Mouse (Mus musculus) myocyte (in vitro differentiated cells): Measurements from ENCODE around the gene Itsn1. TPM values are rescaled to one million over a fixed set of nuclear protein-coding genes. Genes with fewer than 3 reads are reported as not detected.

Source experiments
- H3K27me3 ChIP-seq: one replicate; pipeline ENCODE4 v1.6.1; 2011; ENCODE audit not compliant: control insufficient read depth, insufficient read depth, insufficient read length
- H3K36me3 ChIP-seq: one replicate; pipeline ENCODE4 v1.6.1; 2011; ENCODE audit not compliant: control insufficient read depth, insufficient read depth
- H3K4me2 ChIP-seq: one replicate; pipeline ENCODE4 v1.6.1; 2011; ENCODE audit warnings: low read depth, control low read depth
- H3K4me3 ChIP-seq: one replicate; pipeline ENCODE4 v1.5.1; 2011; ENCODE audit warnings: mild to moderate bottlenecking, control low read depth, moderate library complexity
- H3K79me2 ChIP-seq: one replicate; pipeline ENCODE4 v1.6.1; 2011; ENCODE audit not compliant: control insufficient read depth, insufficient read depth
- H3ac ChIP-seq: one replicate; pipeline ENCODE4 v1.6.1; 2011; ENCODE audit not compliant: control insufficient read depth, insufficient read length
- CEBPB ChIP-seq: IDR thresholded peaks from 2 replicates; pipeline ENCODE4 v1.6.1; 2011; ENCODE audit warnings: mild to moderate bottlenecking, moderate library complexity; ENCODE audit not compliant: poor library complexity, insufficient read depth, severe bottlenecking
- E2F4 ChIP-seq: IDR thresholded peaks from one replicate; pipeline ENCODE4 v1.6.1; 2011; ENCODE audit warnings: mild to moderate bottlenecking, control low read depth, moderate library complexity; ENCODE audit not compliant: insufficient read depth
- MAX ChIP-seq: IDR thresholded peaks from one replicate; pipeline ENCODE4 v1.6.1; 2011; ENCODE audit warnings: low read depth, mild to moderate bottlenecking, control low read depth
- MYOD1 ChIP-seq, 3 experiments: IDR thresholded peaks; one replicate each; pipeline ENCODE4 v1.6.1; 2011; ENCODE audit warnings: control low read depth in 2 of 3, low read depth in 2 of 3, mild to moderate bottlenecking in 2 of 3, moderate library complexity in 1 of 3; ENCODE audit not compliant: insufficient read length in 2 of 3, control insufficient read depth in 1 of 3
- MYOG ChIP-seq, 3 experiments: IDR thresholded peaks; one replicate each; pipeline ENCODE4 v1.6.1; 2011; ENCODE audit warnings: control low read depth in 2 of 3, low read depth in 2 of 3, mild to moderate bottlenecking in 2 of 3; ENCODE audit not compliant: insufficient read length in 2 of 3, control insufficient read depth in 1 of 3, insufficient read depth in 1 of 3
- POLR2A ChIP-seq: IDR thresholded peaks from one replicate; pipeline ENCODE4 v1.6.1; 2011; ENCODE audit warnings: low read depth, mild to moderate bottlenecking, control low read depth, moderate library complexity; ENCODE audit not compliant: insufficient read length
- POLR2AphosphoS2 ChIP-seq: IDR thresholded peaks from one replicate; pipeline ENCODE4 v1.6.1; 2011; ENCODE audit warnings: low read depth, control low read depth; ENCODE audit not compliant: insufficient read length
- REST ChIP-seq: IDR thresholded peaks from one replicate; pipeline ENCODE4 v1.6.1; 2011; ENCODE audit warnings: mild to moderate bottlenecking, control low read depth, moderate library complexity; ENCODE audit not compliant: insufficient read depth, insufficient read length
- SRF ChIP-seq: IDR thresholded peaks from one replicate; pipeline ENCODE4 v1.6.1; 2011; ENCODE audit warnings: low read depth; ENCODE audit not compliant: control insufficient read depth, insufficient read length
- TCF12 ChIP-seq: IDR thresholded peaks from one replicate; pipeline ENCODE4 v1.6.1; 2011; ENCODE audit warnings: mild to moderate bottlenecking, control low read depth; ENCODE audit not compliant: poor library complexity, insufficient read depth, severe bottlenecking
- TCF3 ChIP-seq: IDR thresholded peaks from one replicate; pipeline ENCODE4 v1.6.1; 2011; ENCODE audit warnings: low read depth, control low read depth; ENCODE audit not compliant: insufficient read length
- USF1 ChIP-seq: IDR thresholded peaks from one replicate; pipeline ENCODE4 v1.6.1; 2011; ENCODE audit warnings: low read depth, mild to moderate bottlenecking, control low read depth, moderate library complexity
- polyA plus RNA-seq: library from polyadenylated mRNA; unstranded; fragments of >200 nt; fragmentation: generic; extraction: Trizol; gene quantifications from one replicate; pipeline ENCODE4 v1.2.1, GENCODE M21; 2012; ENCODE audit warnings: missing spikeins

The Itsn1 gene
- polyA plus RNA-seq, 1 experiment: 27.5 TPM

GRCm38 (mm10) chr16:91688619-91689334 is 40.3 kb upstream of the Itsn1 start, which contains the start of gene Donson:
Donson (minus strand) TSS chr16:91688770.
- H3K4me3 ChIP-seq: peak within 1 kb of the TSS; percentile 46
- peaks cover 4% of the 10 kb centered on the region for H3K79me2 ChIP-seq
- peak within 1 kb of the TSS; percentile 99 for H3K4me2 ChIP-seq
- no peaks in the 10 kb centered on the region for H3K27me3 ChIP-seq
- TF ChIP-seq CEBPB (no peak), POLR2AphosphoS2 (peak; percentile 83), POLR2A (peak; percentile 92), REST (no peak), MYOG (IDR thresholded peaks at IDR 0.05; ENCODE audit: control insufficient read depth in 1 of 3, insufficient read depth in 1 of 3, insufficient read length in 2 of 3, low read depth in 2 of 3) (peak in 1 of 3 experiments; percentile 3), TCF12 (no peak), MYOD1 (IDR thresholded peaks at IDR 0.05; ENCODE audit: control insufficient read depth in 1 of 3, insufficient read length in 2 of 3, low read depth in 2 of 3) (peak in 1 of 3 experiments; percentile 6)
- H3K36me3 ChIP-seq: no peaks in the 10 kb centered on the region
- H3ac ChIP-seq: peak within 1 kb of the TSS; percentile 51

DNA sequence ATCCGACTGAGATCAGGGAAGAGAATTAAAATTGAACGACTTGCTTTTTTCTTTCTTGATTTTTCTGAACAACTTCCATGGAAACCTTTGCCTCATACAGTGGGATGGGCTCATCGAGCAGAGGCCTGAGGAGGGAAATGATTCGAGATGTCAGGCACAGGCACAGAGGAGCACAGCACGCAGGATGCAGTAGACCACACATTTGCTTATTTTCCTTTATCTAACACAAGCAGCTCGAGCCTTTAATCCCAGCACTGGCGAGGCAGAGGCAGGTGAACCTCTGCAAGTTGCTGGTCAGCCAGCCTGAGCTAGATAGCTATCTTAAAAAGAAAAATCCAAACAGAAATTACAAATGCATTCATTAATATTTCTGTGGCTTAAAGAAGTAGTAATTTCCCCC is 39.3 kb upstream of the Itsn1 start:
- Histone ChIP-seq H3K27me3 (no peaks in the 10 kb centered on the region), H3K4me3 (peak overlapping the region; percentile 46), H3K4me2 (peak overlapping the region; percentile 99), H3K79me2 (peaks cover 4% of the 10 kb centered on the region), H3K36me3 (peaks cover 4% of the 10 kb centered on the region), H3ac (no peak overlapping the region)
- TF ChIP-seq POLR2A: no peak

GRCm38 (mm10) chr16:91694455-91695084 is 34.5 kb upstream of the Itsn1 start:
- Histone ChIP-seq H3ac (no peak overlapping the region), H3K4me2 (no peak overlapping the region), H3K79me2 (no peaks in the 10 kb centered on the region), H3K4me3 (no peak overlapping the region), H3K36me3 (peaks cover 19% of the 10 kb centered on the region), H3K27me3 (no peaks in the 10 kb centered on the region)
- TF ChIP-seq MAX: no peak
- no peak for TF ChIP-seq POLR2AphosphoS2
- no peak for TF ChIP-seq POLR2A
- TF ChIP-seq CEBPB: no peak
- no peak for TF ChIP-seq MYOD1 (IDR thresholded peaks at IDR 0.05; ENCODE audit: control insufficient read depth in 1 of 3, insufficient read length in 2 of 3, low read depth in 2 of 3)
- TF ChIP-seq MYOG (IDR thresholded peaks at IDR 0.05; ENCODE audit: control insufficient read depth in 1 of 3, insufficient read depth in 1 of 3, insufficient read length in 2 of 3, low read depth in 2 of 3): no peak
- TF ChIP-seq SRF: no peak
- TF ChIP-seq E2F4: no peak
- TF ChIP-seq REST: no peak
- TF ChIP-seq TCF3: no peak
- no peak for TF ChIP-seq USF1
- no peak for TF ChIP-seq TCF12

DNA sequence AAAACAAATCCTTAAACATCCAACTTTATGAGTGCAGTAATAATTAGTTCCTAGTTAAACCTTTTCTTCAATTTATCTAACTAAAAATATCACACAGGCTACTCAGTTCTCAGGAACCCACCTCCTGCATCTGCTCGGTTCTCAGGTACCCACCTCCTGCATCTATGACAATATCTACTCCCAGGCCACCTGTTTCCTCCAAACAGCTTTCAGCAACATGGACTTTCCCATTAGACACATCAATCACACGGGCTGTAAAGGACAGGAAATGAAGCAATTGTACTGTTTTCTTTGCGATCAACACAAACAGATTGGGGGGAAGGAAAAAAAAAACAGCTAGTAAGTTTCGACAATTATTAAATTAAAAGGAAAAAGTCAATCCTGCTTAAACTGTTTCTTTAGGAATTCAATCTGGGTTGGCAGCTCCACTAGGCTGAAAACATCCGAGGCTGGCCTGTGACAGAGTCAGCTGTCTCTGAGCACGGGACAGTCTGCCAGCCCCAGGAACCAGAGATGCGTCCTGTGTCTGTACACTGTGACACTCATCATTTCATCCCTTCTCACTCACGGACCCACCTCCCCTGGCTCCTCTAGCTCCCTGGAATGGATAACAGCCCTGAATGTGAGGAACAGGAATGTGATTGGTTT is 33.8 kb upstream of the Itsn1 start:
- TF ChIP-seq TCF3: no peak
- TF ChIP-seq USF1: no peak
- no peak for TF ChIP-seq POLR2AphosphoS2
- TF ChIP-seq MYOG (IDR thresholded peaks at IDR 0.05; ENCODE audit: control insufficient read depth in 1 of 3, insufficient read depth in 1 of 3, insufficient read length in 2 of 3, low read depth in 2 of 3): no peak
- no peak for TF ChIP-seq MAX
- TF ChIP-seq E2F4: no peak
- no peak for TF ChIP-seq POLR2A
- TF ChIP-seq MYOD1 (IDR thresholded peaks at IDR 0.05; ENCODE audit: control insufficient read depth in 1 of 3, insufficient read length in 2 of 3, low read depth in 2 of 3): no peak
- no peak for TF ChIP-seq SRF
- TF ChIP-seq TCF12: no peak
- TF ChIP-seq REST: no peak
- Histone ChIP-seq H3ac (no peak overlapping the region), H3K27me3 (no peaks in the 10 kb centered on the region), H3K4me2 (no peak overlapping the region), H3K36me3 (peaks cover 21% of the 10 kb centered on the region), H3K79me2 (no peaks in the 10 kb centered on the region), H3K4me3 (no peak overlapping the region)

DNA sequence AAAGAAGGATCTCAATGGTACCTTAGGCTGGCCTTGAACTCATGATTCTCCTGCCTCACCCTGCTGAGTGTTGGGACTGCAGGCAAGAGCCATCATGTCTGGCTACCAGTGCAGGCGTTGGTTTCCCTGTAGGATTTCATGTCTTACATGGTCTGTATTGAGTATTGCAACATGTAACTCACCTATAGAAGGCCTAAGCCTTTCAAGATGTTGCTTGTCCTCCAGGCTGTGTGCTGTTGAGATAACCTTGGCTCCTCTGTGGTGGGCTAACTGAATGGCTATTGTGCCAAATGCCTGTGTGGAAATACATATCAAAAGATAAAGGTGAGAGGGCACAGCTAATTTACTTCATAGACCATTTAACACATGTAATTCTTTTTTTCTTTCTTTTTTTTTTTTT is 30.1 kb upstream of the Itsn1 start:
- Histone ChIP-seq H3K27me3 (no peaks in the 10 kb centered on the region), H3ac (no peak overlapping the region), H3K4me3 (no peak overlapping the region), H3K79me2 (no peaks in the 10 kb centered on the region), H3K36me3 (peaks cover 24% of the 10 kb centered on the region), H3K4me2 (no peak overlapping the region)
- no peak for TF ChIP-seq CEBPB
- no peak for TF ChIP-seq POLR2A
- no peak for TF ChIP-seq POLR2AphosphoS2
- TF ChIP-seq REST: no peak
- TF ChIP-seq MYOG (IDR thresholded peaks at IDR 0.05; ENCODE audit: control insufficient read depth in 1 of 3, insufficient read depth in 1 of 3, insufficient read length in 2 of 3, low read depth in 2 of 3): no peak
- TF ChIP-seq SRF: no peak
- no peak for TF ChIP-seq USF1
- TF ChIP-seq MAX: no peak
- no peak for TF ChIP-seq E2F4
- no peak for TF ChIP-seq MYOD1 (IDR thresholded peaks at IDR 0.05; ENCODE audit: control insufficient read depth in 1 of 3, insufficient read length in 2 of 3, low read depth in 2 of 3)
- TF ChIP-seq TCF12: no peak
- no peak for TF ChIP-seq TCF3
